Mouse (Mus musculus) cerebellum, adult 2 months (tissue): ENCODE results near the gene Nfkbil1.

ENCODE experiments used
- CTCF ChIP-seq: fragments of 200-500 bp; IDR thresholded peaks from 2 replicates; pipeline ENCODE4 v1.5.1; 2011; ENCODE audit warnings: low read depth, mild to moderate bottlenecking, control low read depth, low read length, moderate library complexity, borderline replicate concordance; ENCODE audit not compliant: insufficient read depth
- POLR2A ChIP-seq: fragments of 200-500 bp; IDR thresholded peaks from 2 replicates; pipeline ENCODE4 v1.6.1; 2011; ENCODE audit warnings: low read length, control low read depth, borderline replicate concordance; ENCODE audit not compliant: insufficient read depth

DNA sequence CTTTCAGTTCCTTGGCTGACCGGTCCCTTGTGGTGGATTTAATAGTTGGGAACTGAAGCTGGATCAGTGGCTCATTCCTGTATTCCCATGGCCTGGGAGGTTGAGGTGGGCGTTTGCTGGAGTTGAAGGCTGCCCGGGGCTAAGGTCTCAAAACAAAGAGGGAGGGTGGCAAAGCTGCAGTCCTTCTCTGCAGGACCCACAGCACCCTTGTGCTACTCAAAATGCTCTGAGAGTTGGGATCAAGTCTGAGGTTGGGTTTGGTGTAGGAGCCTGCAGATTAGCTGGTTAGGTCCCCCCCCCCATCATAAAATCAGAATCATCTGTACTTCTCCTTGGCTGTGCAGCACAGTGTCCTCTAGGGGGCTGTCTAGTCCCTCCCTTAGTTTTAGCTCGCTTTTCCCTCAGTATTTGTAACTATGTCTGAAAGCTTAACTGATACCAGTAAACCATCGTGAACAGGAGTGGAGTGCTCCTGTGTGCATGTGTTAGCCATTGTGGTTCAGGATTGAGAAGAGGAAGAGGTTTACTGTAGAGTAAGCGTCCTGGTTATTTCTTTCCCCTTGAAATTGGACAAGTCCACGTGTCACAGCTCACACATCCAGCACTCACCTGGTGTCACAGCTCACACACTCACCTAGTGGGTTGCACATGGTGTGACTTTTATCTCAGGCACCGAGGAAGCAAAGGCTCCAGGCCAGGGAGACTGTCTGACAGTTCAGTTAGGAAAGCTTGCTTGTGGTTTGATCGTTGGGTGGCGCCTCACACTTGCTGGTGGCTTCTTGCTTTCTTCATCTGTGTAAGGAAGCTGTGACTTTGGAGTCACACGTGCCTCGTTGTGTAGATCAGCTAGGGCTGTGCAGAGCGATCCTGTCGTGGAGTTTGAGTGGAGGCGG is 10.4 kb upstream of the Nfkbil1 start:
- TF ChIP-seq CTCF = peak; percentile 48; the same call in 1 of the 2 replicates
- TF ChIP-seq POLR2A = no peak
